Mouse (Mus musculus) sigmoid colon, adult 10 weeks (tissue): ENCODE measurements around the gene Synj1. TPM values are rescaled to one million over a fixed set of nuclear protein-coding genes. Genes with fewer than 3 reads are reported as not detected.

Experiments used
- polyA plus RNA-seq: library from polyadenylated mRNA; stranded (reverse); fragments of 350-450 nt; fragmentation: Illumina TruSeq; extraction: RNeasy Lipid Tissue Mini Kit (QIAGEN cat#74804); gene quantifications from one replicate; pipeline ENCODE4 v1.2.3, GENCODE M21; 2014; ENCODE audit warnings: low read depth, low replicate concordance

Synj1 gene
- 60.5 TPM for polyA plus RNA-seq

DNA sequence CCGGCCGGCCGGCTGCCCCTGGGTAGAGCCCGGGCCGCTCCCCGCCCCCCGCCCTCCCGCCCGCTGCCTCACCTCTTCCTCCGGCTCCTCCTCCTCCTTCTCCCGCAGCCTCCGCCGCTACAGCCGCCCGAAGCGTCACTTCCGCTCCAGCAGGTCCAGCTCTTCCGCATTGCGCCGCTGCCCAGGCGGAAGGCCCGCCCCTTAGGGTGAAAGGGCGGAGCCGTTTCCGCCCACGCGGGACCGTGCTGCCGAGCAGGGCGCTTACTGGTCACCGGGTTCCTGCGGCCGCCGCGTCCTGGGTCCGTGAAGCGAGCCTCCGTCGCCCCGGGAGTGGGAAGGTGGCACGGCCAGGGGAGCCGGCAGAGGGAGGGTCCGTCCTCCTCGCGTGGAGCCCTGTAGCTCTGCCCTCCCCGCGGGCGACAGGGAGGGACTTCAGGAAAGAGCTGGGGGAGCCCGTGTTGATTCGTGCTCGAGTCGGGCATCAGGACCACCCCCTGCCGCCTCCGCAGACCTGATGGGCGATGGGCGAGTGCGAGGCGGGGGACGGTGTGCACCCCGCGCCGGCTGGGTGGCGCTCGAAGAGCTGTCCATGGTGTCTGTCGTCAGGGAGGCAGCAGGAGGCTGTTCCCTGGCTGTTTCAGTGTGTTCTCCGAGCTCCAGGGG is at the start of gene Synj1:
TSS of gene Synj1 (minus strand) at position 288 of the 663 bp plus-strand sequence.

DNA sequence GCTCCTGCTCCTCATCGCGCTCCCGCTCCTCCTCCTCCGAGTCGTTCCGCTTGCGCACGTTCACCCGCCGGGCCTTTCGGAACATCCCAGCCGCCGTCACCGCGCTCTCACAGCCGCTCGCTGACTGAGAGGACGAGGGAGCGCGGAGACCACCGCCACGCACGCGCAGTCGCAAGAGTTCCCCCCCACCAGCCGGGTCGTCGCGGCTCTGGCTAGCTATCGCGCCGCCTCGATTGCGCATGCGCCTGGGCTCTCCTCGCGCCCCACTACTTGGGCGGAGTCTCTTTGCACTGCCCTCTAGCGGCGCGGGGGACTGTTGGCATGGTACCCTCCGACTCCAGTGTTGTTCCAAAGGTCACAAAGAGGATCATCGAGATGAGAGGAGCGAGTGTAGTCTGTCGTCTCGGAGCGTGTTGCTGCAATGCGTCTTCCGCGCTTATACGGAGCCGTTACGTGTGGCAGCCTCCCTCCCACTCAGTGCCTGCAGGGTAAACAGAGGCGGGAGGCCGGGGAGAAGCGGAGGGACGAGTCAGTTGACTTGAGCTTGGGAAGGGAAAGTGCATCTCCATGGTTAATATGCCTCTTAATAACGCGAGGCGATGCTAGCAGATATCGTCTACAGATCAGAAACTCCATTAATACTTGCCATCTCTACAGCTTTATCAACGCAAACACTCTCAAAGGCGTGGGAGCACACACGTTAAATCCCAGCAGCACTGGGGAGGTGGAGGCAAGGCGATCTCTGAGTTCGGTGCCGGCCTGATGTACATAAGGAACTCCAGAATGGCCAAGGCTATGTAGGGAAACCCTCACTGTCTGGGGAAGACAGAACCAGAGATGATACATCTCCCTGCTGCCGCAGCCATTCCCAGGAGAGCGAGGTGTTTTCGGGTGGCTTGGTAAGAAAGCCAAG is 33.4 kb upstream of the Synj1 start, which contains the start of gene Paxbp1:
TSS of gene Paxbp1 (minus strand) at position 274 of the 913 bp plus-strand sequence.

DNA sequence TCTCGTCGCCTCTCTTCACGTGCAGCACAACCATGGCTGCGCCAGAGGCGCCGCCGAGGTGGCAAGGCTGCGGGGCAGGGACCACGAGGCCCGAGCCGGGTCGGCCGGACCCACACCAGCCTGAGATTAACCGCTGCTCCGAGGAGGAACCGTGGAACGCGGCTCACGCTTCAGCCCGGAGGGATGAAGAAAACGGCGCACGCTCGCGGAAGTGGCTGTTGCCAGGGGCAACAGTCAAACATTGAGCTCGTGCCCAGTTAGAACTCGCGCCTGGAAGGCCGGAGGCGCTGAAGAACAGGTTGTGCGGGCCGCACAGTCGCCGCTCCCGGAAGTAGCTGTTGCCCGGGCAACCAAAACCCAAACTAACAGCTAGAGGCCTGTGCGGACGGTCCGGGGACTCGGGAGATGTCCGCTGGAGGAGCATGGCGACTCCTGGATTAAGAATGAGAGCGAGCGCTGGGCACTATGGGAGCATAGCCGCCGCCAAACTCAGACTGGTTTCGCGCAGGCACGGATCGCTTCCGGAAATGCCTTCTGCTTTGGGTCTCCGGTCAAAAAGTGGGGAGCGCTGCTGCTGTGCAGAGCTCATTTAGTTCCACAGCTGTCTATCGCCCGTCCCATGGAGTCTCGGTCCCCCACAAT is 76.3 kb downstream of the Synj1 start, which contains the start of gene Cfap298:
TSS of gene Cfap298 (minus strand) at position 428 of the 642 bp plus-strand sequence.

Other genes starting within 250 kb of the Synj1 start
- 2.8 TPM for gene Urb1, start 200.9 kb downstream of the Synj1 start, polyA plus RNA-seq
- not detected for gene Eva1c, start 184.6 kb downstream of the Synj1 start, polyA plus RNA-seq
- gene Cfap298, start 76.2 kb downstream of the Synj1 start, polyA plus RNA-seq = 2.6 TPM
- 170 TPM for gene Paxbp1, start 33.2 kb upstream of the Synj1 start, polyA plus RNA-seq
- 2.3 TPM for gene 4932438H23Rik, start 83.8 kb upstream of the Synj1 start, polyA plus RNA-seq
- gene Olig2, start 214.1 kb upstream of the Synj1 start, polyA plus RNA-seq = not detected